Mouse (Mus musculus) CD4-positive, CD25-positive, alpha-beta regulatory T cell, adult 2 months (primary cell): ENCODE data around the gene Mx1.
A peak's percentile ranks its signal among the peaks of the same experiment; 100 is the strongest.

Experiments
- DNase-seq: peaks from one replicate; pipeline ENCODE4 v3.0.0-alpha.2; 2012; ENCODE audit warnings: low read depth, low spot score

Gene Mx1

GRCm38 (mm10) chr16:97462481-97463181, at the start of gene Mx1:
Gene Mx1 (minus strand): TSS chr16:97462907.
- DNase-seq = peak; percentile 60

- DNase-seq = no peak
Observed at GRCm38 (mm10) chr16:97512347-97512751, 49.6 kb upstream of the Mx1 start.

GRCm38 (mm10) chr16:97511495-97511894, 48.8 kb upstream of the Mx1 start:
- DNase-seq = no peak

- no peak for DNase-seq
Observed at GRCm38 (mm10) chr16:97510849-97511248, 48.1 kb upstream of the Mx1 start.

GRCm38 (mm10) chr16:97507783-97508182, 45.1 kb upstream of the Mx1 start:
- no peak for DNase-seq

GRCm38 (mm10) chr16:97504793-97505192, 42.1 kb upstream of the Mx1 start:
- DNase-seq = no peak

- DNase-seq = no peak
Observed at GRCm38 (mm10) chr16:97503849-97504248, 41.1 kb upstream of the Mx1 start.

GRCm38 (mm10) chr16:97500901-97501300, 38.2 kb upstream of the Mx1 start:
- DNase-seq = no peak

GRCm38 (mm10) chr16:97499450-97499849, 36.7 kb upstream of the Mx1 start:
- DNase-seq = no peak

- DNase-seq = no peak
Observed at GRCm38 (mm10) chr16:97498139-97498538, 35.4 kb upstream of the Mx1 start.

GRCm38 (mm10) chr16:97497682-97498081, 35.0 kb upstream of the Mx1 start:
- DNase-seq = no peak

GRCm38 (mm10) chr16:97496026-97496425, 33.3 kb upstream of the Mx1 start:
- DNase-seq = no peak

GRCm38 (mm10) chr16:97492369-97492768, 29.7 kb upstream of the Mx1 start:
- no peak for DNase-seq

GRCm38 (mm10) chr16:97478655-97479054, 15.9 kb upstream of the Mx1 start:
- DNase-seq = peak; percentile 28

GRCm38 (mm10) chr16:97476524-97476923, 13.8 kb upstream of the Mx1 start:
- DNase-seq = no peak

- no peak for DNase-seq
Observed at GRCm38 (mm10) chr16:97475581-97475980, 12.9 kb upstream of the Mx1 start.

GRCm38 (mm10) chr16:97474671-97475070, 12.0 kb upstream of the Mx1 start:
- no peak for DNase-seq

GRCm38 (mm10) chr16:97467993-97468791, 5.5 kb upstream of the Mx1 start:
- DNase-seq = no peak

GRCm38 (mm10) chr16:97467472-97467871, 4.8 kb upstream of the Mx1 start:
- no peak for DNase-seq

- DNase-seq = peak; percentile 52
Observed at GRCm38 (mm10) chr16:97466182-97466957, 3.7 kb upstream of the Mx1 start.

- no peak for DNase-seq
Observed at GRCm38 (mm10) chr16:97461271-97461670, 1.4 kb downstream of the Mx1 start.

- DNase-seq = no peak
Observed at GRCm38 (mm10) chr16:97459831-97460230, 2.9 kb downstream of the Mx1 start.
